Mouse (Mus musculus) urinary bladder, adult 2 months (tissue): ENCODE data around the gene Tlcd2. TPM values are rescaled to one million over a fixed set of nuclear protein-coding genes. Genes with fewer than 3 reads are reported as not detected.

ENCODE experiments used
- DNase-seq: peaks from one replicate; pipeline ENCODE4 v3.0.0; 2022; ENCODE audit warnings: low spot score
- polyA plus RNA-seq: library from polyadenylated mRNA; depleted of rRNA; stranded (reverse); fragments of >200 nt; gene quantifications from 2 replicates; pipeline ENCODE4 v1.2.3, GENCODE M21; 2012; rRNA removed

Tlcd2 gene
- polyA plus RNA-seq, 1 experiment = 12.1 TPM

DNA sequence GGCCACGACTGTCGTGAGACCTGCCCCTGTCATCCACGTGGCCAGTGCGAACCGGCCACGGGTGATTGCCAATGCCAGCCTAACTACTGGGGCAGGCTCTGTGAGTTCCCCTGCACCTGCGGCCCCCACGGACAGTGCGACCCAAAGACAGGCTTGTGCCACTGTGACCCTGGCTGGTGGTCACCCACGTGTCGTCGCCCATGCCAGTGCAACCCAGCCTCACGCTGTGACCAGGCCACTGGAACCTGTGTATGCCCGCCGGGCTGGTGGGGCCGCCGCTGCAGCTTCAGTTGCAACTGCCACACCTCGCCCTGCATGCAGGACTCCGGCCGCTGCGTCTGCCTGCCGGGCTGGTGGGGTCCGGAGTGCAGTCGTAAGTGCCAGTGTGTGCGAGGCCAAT, 53.7 kb downstream of the Tlcd2 start:
- DNase-seq = no peak

DNA sequence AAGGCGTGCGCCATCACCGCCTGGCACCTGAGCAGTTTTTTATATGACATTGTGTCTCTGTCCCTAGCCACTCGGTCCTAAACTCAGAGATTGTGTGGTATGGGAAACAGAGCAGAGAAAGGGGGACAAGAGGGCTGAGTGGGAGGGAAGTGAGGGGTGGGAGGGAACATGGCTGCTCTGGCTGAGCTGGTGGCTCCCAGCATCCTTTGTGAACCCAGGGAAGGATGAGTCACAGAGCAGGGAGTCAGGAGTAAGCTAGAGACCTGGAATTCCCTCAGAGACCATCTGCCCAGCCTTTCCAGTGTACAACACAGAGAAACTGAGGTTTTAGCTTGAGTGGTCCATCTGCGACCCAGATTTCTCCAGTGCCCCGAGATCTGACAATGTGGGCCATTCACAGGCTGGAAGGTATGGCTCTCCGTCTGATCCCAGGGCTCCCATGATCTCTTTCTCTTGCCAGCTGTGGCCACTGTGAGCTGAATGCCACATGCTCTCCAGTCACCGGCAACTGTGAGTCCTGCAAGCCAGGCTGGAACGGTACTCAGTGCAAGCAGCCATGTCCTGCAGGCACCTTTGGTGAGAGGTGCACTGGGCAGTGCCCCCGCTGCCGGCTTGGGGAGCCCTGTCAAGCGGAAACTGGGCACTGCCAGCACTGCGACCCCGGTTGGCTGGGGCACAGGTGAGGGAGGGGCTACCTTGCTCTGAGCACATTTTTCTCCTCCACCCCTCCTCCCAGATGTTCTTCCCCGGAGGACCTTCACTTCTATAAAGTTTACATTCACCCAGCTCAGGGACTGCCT, 58.5 kb downstream of the Tlcd2 start:
- no peak for DNase-seq

Other genes starting within 250 kb of the Tlcd2 start
- gene Rpa1, start 113.4 kb upstream of the Tlcd2 start, polyA plus RNA-seq = 55.4 and 72.0 TPM in 2 replicates
- gene Smyd4, start 113.3 kb upstream of the Tlcd2 start, polyA plus RNA-seq = 6.7 and 6.8 TPM in 2 replicates
- gene Serpinf1, start 39.0 kb upstream of the Tlcd2 start, polyA plus RNA-seq = 85.3 and 147 TPM in 2 replicates
- 0.07 and 0.14 TPM in 2 replicates for gene Serpinf2, start 22.1 kb upstream of the Tlcd2 start, polyA plus RNA-seq
- gene Wdr81, start 7.0 kb upstream of the Tlcd2 start, polyA plus RNA-seq = 8.5 and 13.0 TPM in 2 replicates
- gene Prpf8, start 25.1 kb downstream of the Tlcd2 start, polyA plus RNA-seq = 75.7 and 79.3 TPM in 2 replicates
- gene Rilp, start 48.4 kb downstream of the Tlcd2 start, polyA plus RNA-seq = 6.4 and 7.2 TPM in 2 replicates
- 4.9 and 6.4 TPM in 2 replicates for gene Scarf1, start 51.8 kb downstream of the Tlcd2 start, polyA plus RNA-seq
- 11.3 and 12.5 TPM in 2 replicates for gene Slc43a2, start 70.0 kb downstream of the Tlcd2 start, polyA plus RNA-seq
- gene Pitpna, start 126.4 kb downstream of the Tlcd2 start, polyA plus RNA-seq = 148 and 178 TPM in 2 replicates
- gene Inpp5k, start 169.3 kb downstream of the Tlcd2 start, polyA plus RNA-seq = 61.9 and 68.7 TPM in 2 replicates
- gene Myo1c, start 188.8 kb downstream of the Tlcd2 start, polyA plus RNA-seq = 126 and 135 TPM in 2 replicates
- gene Crk, start 217.5 kb downstream of the Tlcd2 start, polyA plus RNA-seq = 84.0 and 86.6 TPM in 2 replicates